Mouse (Mus musculus): ENCODE measurements around the gene Cdc42se1. TPM values are rescaled to one million over a fixed set of nuclear protein-coding genes. Genes with fewer than 3 reads are reported as not detected.

Gene Cdc42se1
- total and polyA plus RNA-seq, 3 experiments, result 16.8 to 19.0 (median 18.9) TPM

- peaks cover 3% of the 10 kb centered on the region; the same call in 1 of the 2 replicates for H3K4me1 ChIP-seq (ENCODE audit: control insufficient read depth, insufficient read depth, low read length)
- H3K9ac ChIP-seq (ENCODE audit: low read depth, low read length), result no peak overlapping the region
- 89% methylated on average over 4 of the region's 4 CpGs for WGBS
- no peak overlapping the region for H3K27ac ChIP-seq
- no peak overlapping the region for H3K4me3 ChIP-seq
- no peaks in the 10 kb centered on the region for H3K27me3 ChIP-seq (ENCODE audit: control insufficient read depth, insufficient read depth, low read length)
- intact Hi-C loops (cut with DNase I), result no loop called here
- no peaks in the 10 kb centered on the region for H3K79me2 ChIP-seq (replicated peaks; ENCODE audit: control insufficient read depth, insufficient read depth, low read length)
- TF ChIP-seq EP300 (IDR thresholded peaks at IDR 0.05; ENCODE audit: insufficient read depth, low read depth, low read length) (no peak), CTCF (IDR thresholded peaks at IDR 0.05) (no peak), POLR2A (IDR thresholded peaks at IDR 0.05; ENCODE audit: insufficient read depth, low read depth, low read length) (no peak)
- no peaks in the 10 kb centered on the region for H3K36me3 ChIP-seq (ENCODE audit: control insufficient read depth, insufficient read depth, low read length)
- DNase-seq, result no peak
These were observed 45.9 kb downstream of the Cdc42se1 start for GRCm38 (mm10) chr3:95274453-95274852.

GRCm38 (mm10) chr3:95275161-95275560 lies 46.6 kb downstream of the Cdc42se1 start:
- intact Hi-C loops (cut with DNase I), result no loop called here
- WGBS, result 59% methylated on average over 6 of the region's 6 CpGs
- TF ChIP-seq EP300 (IDR thresholded peaks at IDR 0.05; ENCODE audit: insufficient read depth, low read depth, low read length) (no peak), CTCF (IDR thresholded peaks at IDR 0.05) (no peak), POLR2A (IDR thresholded peaks at IDR 0.05; ENCODE audit: insufficient read depth, low read depth, low read length) (no peak)
- Histone ChIP-seq H3K79me2 (replicated peaks; ENCODE audit: control insufficient read depth, insufficient read depth, low read length) (no peaks in the 10 kb centered on the region), H3K4me1 (ENCODE audit: control insufficient read depth, insufficient read depth, low read length) (peaks cover 3% of the 10 kb centered on the region; the same call in 1 of the 2 replicates), H3K27me3 (ENCODE audit: control insufficient read depth, insufficient read depth, low read length) (no peaks in the 10 kb centered on the region), H3K27ac (peak overlapping the region; percentile 3), H3K36me3 (ENCODE audit: control insufficient read depth, insufficient read depth, low read length) (no peaks in the 10 kb centered on the region), H3K4me3 (no peak overlapping the region), H3K9ac (ENCODE audit: low read depth, low read length) (no peak overlapping the region)
- no peak for DNase-seq

- no peak for DNase-seq
- Histone ChIP-seq H3K36me3 (ENCODE audit: control insufficient read depth, insufficient read depth, low read length) (no peaks in the 10 kb centered on the region), H3K9ac (ENCODE audit: low read depth, low read length) (no peak overlapping the region), H3K79me2 (replicated peaks; ENCODE audit: control insufficient read depth, insufficient read depth, low read length) (no peaks in the 10 kb centered on the region), H3K4me3 (no peak overlapping the region), H3K27me3 (ENCODE audit: control insufficient read depth, insufficient read depth, low read length) (no peaks in the 10 kb centered on the region), H3K4me1 (ENCODE audit: control insufficient read depth, insufficient read depth, low read length) (no peaks in the 10 kb centered on the region; the same call in 1 of the 2 replicates), H3K27ac (peak overlapping the region; percentile 67)
- TF ChIP-seq EP300 (IDR thresholded peaks at IDR 0.05; ENCODE audit: insufficient read depth, low read depth, low read length), result no peak
- no peak for TF ChIP-seq CTCF (IDR thresholded peaks at IDR 0.05)
- TF ChIP-seq POLR2A (IDR thresholded peaks at IDR 0.05; ENCODE audit: insufficient read depth, low read depth, low read length), result no peak
- intact Hi-C loops (cut with DNase I), result no loop called here
- WGBS, result 68% methylated on average over 5 of the region's 5 CpGs
These were observed 47.9 kb downstream of the Cdc42se1 start for GRCm38 (mm10) chr3:95276428-95276934.

GRCm38 (mm10) chr3:95277149-95277551 lies 48.6 kb downstream of the Cdc42se1 start:
- H3K27me3 ChIP-seq (ENCODE audit: control insufficient read depth, insufficient read depth, low read length), result no peaks in the 10 kb centered on the region
- H3K36me3 ChIP-seq (ENCODE audit: control insufficient read depth, insufficient read depth, low read length), result no peaks in the 10 kb centered on the region
- TF ChIP-seq POLR2A (IDR thresholded peaks at IDR 0.05; ENCODE audit: insufficient read depth, low read depth, low read length) (no peak), CTCF (IDR thresholded peaks at IDR 0.05) (no peak), EP300 (IDR thresholded peaks at IDR 0.05; ENCODE audit: insufficient read depth, low read depth, low read length) (no peak)
- H3K79me2 ChIP-seq (replicated peaks; ENCODE audit: control insufficient read depth, insufficient read depth, low read length), result no peaks in the 10 kb centered on the region
- intact Hi-C loops (cut with DNase I), result no loop called here
- peak overlapping the region; percentile 67 for H3K27ac ChIP-seq
- DNase-seq, result peak in 1 of 2 experiments; percentile 20
- 27% methylated on average over 1 of the region's 1 CpGs for WGBS
- no peak overlapping the region for H3K4me3 ChIP-seq
- no peaks in the 10 kb centered on the region; the same call in 1 of the 2 replicates for H3K4me1 ChIP-seq (ENCODE audit: control insufficient read depth, insufficient read depth, low read length)
- H3K9ac ChIP-seq (ENCODE audit: low read depth, low read length), result no peak overlapping the region

- TF ChIP-seq POLR2A (IDR thresholded peaks at IDR 0.05; ENCODE audit: insufficient read depth, low read depth, low read length), result no peak
- no peak for TF ChIP-seq EP300 (IDR thresholded peaks at IDR 0.05; ENCODE audit: insufficient read depth, low read depth, low read length)
- TF ChIP-seq CTCF (IDR thresholded peaks at IDR 0.05), result no peak
- peak overlapping the region; percentile 98 for H3K27ac ChIP-seq
- WGBS, result 19% methylated on average over 8 of the region's 8 CpGs
- no peak overlapping the region for H3K9ac ChIP-seq (ENCODE audit: low read depth, low read length)
- no peaks in the 10 kb centered on the region for H3K36me3 ChIP-seq (ENCODE audit: control insufficient read depth, insufficient read depth, low read length)
- peaks cover 2% of the 10 kb centered on the region for H3K4me1 ChIP-seq (ENCODE audit: control insufficient read depth, insufficient read depth, low read length)
- peak overlapping the region; percentile 88 for H3K4me3 ChIP-seq
- no peaks in the 10 kb centered on the region for H3K79me2 ChIP-seq (replicated peaks; ENCODE audit: control insufficient read depth, insufficient read depth, low read length)
- H3K27me3 ChIP-seq (ENCODE audit: control insufficient read depth, insufficient read depth, low read length), result no peaks in the 10 kb centered on the region
- DNase-seq, result peak in 1 of 2 experiments; percentile 29
- intact Hi-C loops (cut with DNase I), result loop anchor here (5.0 kb wide), 2 partner anchors 48 to 63 kb away; partner anchors contain the start of genes Gabpb2 and Mllt11
These were observed 52.2 kb downstream of the Cdc42se1 start for GRCm38 (mm10) chr3:95280747-95281146.
